Mouse (Mus musculus): ENCODE data around the gene Xrcc4.
"Not testable (repeated sequence)": the region's sequence is repeated elsewhere in the genome, so short reads cannot be mapped to it uniquely, and the experiment has no call there.

The Xrcc4 gene

DNA sequence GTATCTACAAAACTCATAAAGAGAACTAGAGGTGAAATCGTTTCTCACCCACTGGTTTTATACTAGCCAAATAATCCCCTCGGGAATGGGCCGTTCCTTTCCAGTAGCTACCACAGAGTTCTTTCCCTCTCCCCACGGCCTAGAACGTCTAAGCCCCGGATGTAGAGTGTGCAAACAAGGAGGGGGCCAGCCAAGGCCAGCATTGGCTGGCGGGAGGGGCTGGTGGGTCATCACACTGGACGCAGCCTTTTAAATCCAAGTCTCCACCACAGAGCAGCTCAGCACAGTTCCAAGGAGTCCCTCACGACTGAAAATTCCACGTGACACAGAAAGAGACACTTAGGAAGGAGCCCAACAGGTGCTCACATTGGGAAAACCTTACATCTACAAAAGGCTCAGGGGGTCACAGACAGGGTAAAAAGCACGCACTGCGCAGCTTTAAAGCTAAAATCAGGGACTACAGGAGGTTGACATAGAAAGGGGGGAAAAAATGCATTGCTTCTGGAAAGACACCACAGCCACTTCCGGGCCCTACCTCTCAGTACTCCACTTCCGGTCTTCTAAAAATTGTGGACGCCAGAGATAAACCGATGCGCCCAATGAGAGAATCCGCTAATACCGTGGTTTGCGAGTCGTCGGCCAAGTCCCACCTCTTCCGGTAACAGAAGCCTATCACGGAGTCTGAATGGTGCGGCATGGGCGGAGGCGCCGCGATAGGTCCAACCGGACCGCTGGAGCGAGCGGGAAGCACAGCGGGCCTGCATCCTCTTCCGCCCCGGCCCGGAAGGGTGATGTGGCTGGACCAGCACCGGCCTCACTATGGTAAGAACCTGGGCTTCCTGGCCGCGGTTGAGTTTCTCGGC is at the start of gene Xrcc4, which contains the start of gene Tmem167:
TSS of gene Xrcc4 (minus strand) at position 647 of the 863 bp plus-strand sequence.
TSS of gene Tmem167 (plus strand) at position 162 of the 863 bp plus-strand sequence.
- peak; percentile 97 for DNase-seq (ENCODE audit: low spot score)

DNA sequence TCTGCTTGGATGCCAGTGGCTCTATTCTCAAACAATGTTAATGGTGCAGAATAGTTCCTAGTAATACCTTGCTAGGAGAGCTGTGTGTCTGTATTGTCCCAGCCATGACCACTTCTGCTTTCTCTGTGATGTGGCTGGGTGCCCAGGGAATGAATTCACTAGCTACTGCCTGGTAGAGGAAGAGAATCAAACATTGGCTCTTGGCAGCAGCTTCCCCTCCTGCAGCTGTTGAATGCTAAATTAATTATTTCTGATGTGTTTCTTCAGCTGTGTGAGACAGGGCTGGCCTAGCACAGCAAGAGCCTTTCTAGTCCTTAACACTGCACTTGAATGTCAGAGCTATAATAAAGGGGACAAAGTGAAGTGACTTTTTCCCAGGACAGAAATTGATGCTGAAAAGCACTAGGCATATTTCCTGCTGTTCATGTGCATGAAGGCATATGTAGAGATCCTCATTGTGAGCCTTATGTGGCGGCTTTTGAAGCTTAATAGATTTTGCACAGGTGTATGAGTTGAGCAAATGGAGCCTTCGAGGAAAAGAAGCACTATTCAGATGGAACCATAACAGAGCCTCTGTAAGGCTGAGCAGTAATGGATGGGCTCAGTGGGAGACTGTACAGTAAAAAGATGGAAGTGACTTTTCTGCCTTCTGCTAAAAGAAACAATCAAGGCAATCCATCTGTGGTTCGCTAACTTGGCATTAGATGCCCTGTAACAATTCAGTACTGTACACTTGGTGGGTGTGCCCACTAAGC is 46.9 kb upstream of the Xrcc4 start:
- no peak for DNase-seq (ENCODE audit: low spot score)

DNA sequence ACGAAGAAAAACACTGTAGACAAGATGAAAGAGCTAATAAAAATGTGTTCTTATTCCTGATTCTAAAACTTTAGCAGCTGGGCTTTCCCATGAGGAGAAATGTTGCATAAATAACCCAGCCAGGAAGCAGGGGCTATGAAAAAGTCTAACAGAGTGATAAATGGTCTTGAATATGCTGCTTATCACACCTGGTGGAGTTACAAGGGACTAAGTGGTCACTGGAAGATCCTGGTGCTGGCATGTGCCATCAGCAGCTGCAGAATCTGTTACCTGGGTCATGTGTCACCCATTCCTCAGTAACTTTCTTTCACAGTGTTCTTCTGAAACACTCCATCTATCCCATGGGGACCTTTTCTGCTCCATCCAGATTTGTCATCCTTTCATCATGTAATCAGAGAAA is 22.3 kb upstream of the Xrcc4 start:
- no peak for DNase-seq (ENCODE audit: low spot score)

- not testable (repeated sequence) for DNase-seq (ENCODE audit: low spot score)
Measured at GRCm38 (mm10) chr13:90108746-90109145, 19.3 kb upstream of the Xrcc4 start.

GRCm38 (mm10) chr13:90106139-90106538 is 16.7 kb upstream of the Xrcc4 start:
- no peak for DNase-seq (ENCODE audit: low spot score)

DNA sequence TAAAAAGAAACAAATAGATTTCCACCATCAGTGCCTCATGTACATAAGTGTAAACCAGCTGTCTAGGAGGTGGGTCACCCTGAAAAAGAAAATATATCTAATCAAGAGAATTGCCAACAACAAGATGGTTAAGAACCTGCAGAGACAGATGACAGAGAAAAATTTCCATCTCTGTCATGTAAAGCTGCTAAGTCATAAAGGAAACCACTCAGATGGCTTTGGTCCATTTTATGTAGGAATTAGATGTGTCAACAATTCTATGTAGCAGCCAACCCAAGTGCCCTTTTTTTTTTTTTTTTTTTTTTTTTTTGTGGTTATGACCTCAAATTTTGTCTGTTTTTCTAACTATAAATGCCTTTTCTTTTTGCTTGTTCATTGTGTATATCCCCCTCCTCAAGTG is 12.1 kb upstream of the Xrcc4 start:
- DNase-seq (ENCODE audit: low spot score), result no peak

DNA sequence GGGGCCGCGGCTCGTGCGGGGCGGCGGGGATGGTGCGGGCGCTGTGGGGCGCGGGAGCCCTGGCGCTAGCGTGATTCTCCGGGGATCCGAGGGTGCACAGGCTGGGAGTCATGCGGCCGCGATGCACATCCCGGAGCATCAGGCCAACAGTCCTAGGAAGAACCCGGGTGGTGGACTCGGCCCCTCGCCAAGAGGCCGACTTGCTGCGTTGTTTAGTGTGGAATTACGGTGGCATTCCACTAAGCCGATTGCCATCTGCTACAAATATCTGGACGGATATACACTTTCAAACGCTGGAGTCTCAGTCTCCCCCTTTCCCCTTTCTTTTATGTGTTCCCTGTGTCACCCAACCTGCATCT is 396 bp upstream of the Xrcc4 start:
- DNase-seq (ENCODE audit: low spot score), result no peak

- DNase-seq (ENCODE audit: low spot score), result no peak
Measured at GRCm38 (mm10) chr13:90061877-90062276, 27.5 kb downstream of the Xrcc4 start.

- DNase-seq (ENCODE audit: low spot score), result no peak
Measured at GRCm38 (mm10) chr13:90052408-90052807, 37.0 kb downstream of the Xrcc4 start.

DNA sequence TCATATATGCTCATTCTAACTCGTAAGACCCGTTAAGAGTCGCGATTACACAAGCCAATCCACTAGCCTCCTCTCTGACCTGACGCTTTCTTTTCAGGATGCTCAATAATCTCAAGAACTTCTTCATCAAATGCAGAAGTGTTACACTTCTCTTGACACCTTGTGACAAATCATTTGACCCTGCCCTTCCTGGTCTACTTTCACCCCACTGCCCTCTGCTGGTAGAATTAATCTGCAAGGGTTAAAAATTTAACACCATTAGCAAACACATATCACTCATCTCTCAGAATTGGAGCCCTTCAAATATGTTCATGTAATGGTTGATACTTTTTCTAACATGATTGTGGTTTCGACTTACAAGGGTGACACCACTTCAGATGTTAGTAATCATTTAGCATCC is 37.7 kb downstream of the Xrcc4 start:
- no peak for DNase-seq (ENCODE audit: low spot score)

DNA sequence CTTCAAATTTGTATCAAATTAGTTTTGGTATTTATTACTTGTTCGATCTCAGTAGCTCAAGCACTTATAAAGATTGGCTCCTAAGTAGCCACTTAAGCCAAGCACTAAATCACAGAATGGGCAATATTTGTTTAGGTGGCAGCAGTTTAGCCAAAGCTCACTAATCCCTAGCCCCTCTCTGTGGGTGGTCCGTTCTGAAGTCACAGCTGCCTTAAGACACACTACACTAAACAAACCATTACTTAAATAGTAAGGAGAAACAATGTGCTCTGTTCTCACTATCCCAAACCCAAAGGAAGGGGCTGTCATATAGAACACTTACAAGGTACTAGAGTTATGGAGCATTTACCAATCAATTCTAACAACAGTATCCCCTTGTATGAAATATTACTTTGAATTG is 49.8 kb downstream of the Xrcc4 start:
- DNase-seq (ENCODE audit: low spot score), result no peak

- no peak for DNase-seq (ENCODE audit: low spot score)
Measured at GRCm38 (mm10) chr13:90032977-90033376, 56.4 kb downstream of the Xrcc4 start.

GRCm38 (mm10) chr13:90032523-90032922 is 56.9 kb downstream of the Xrcc4 start:
- DNase-seq (ENCODE audit: low spot score), result no peak

DNA sequence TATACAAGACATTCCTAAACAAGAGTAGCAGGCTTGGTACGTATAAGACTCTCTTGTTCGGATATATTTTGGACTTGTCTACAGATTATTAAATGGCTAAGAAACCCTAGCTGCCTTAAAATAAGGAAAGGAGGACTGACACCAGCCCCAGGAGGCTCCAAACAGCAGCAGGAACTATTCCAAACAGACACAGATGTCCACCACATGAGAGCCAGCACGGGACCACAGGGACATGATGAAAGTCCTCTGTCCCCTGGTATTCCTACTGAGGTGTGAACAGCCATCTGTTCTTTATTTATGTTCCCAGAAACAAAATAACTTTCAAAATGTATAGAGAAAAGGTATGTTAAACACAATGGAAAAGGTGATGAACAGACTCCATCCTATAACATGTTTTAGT is 58.5 kb downstream of the Xrcc4 start:
- no peak for DNase-seq (ENCODE audit: low spot score)

GRCm38 (mm10) chr13:90012620-90013019 is 76.8 kb downstream of the Xrcc4 start:
- no peak for DNase-seq (ENCODE audit: low spot score)

- no peak for DNase-seq (ENCODE audit: low spot score)
Measured at GRCm38 (mm10) chr13:90012198-90012597, 77.2 kb downstream of the Xrcc4 start.

GRCm38 (mm10) chr13:90011129-90011528 is 78.3 kb downstream of the Xrcc4 start:
- DNase-seq (ENCODE audit: low spot score), result no peak

- DNase-seq (ENCODE audit: low spot score), result no peak
Measured at GRCm38 (mm10) chr13:90009786-90010185, 79.6 kb downstream of the Xrcc4 start.

GRCm38 (mm10) chr13:90005561-90005960 is 83.8 kb downstream of the Xrcc4 start:
- no peak for DNase-seq (ENCODE audit: low spot score)

DNA sequence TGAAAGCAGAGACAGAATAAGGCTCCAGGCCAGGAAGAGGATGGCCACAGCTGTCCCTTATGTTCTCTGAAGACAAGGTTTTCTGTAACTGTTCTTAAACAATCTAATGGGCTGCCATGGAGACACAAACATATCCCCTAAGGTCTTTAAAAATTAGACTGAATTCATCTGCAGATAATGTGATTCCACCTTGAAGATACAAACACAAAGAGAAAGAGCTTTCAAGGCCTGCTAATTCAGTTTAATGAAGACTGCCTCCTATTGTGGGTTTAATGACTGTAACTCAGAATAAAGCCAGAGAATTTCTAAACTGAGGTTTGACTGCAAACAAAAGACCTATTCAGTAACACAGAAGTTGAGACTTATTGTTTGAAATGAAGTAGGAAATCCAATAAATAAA is 91.9 kb downstream of the Xrcc4 start:
- no peak for DNase-seq (ENCODE audit: low spot score)

- no peak for DNase-seq (ENCODE audit: low spot score)
Measured at GRCm38 (mm10) chr13:89986087-89986486, 103.3 kb downstream of the Xrcc4 start.

DNA sequence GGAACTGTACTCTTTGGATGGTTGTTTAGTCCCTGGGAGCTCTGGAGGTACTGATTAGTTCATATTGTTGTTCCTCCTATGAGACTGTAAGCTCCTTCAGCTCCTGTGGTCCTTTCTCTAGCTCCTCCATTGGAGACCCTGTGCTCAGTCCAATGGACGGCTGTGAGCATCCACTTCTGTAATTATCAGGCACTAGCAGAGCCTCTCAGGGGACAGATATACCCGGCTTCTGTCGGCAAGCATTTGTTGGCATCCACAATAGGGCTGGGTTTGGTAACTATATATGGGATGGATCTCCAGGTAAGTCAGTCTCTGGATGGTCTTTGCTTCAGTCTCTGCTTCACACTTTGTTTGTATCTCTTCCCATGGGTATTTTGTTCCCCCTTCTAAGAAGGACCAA is 118.5 kb downstream of the Xrcc4 start:
- no peak for DNase-seq (ENCODE audit: low spot score)

DNA sequence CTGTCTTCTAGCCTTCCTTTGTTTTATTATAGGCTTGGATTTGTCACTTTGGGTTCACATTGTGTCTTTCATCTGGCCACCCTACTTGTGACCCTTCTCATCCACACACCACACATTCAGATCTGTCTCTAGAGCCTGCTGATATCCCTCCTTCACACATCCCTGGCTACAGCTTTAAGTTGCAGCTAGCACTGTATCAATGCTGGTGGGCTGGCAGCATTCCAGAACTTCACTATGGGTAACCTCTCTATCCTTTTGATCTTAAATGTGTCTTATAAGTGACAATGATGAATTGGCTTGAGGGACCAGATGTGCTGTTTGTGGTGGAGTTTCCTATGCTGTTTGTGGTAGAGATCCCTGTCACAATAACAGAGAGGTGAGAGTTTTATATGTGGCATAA is 120.7 kb downstream of the Xrcc4 start:
- no peak for DNase-seq (ENCODE audit: low spot score)
